10 mouse cellular contexts compared by ENCODE assay signal in genomic region chr14:57535646-57536045, GRCm38 (mm10). TPM values are rescaled to one million over a fixed set of nuclear protein-coding genes. Genes with fewer than 3 reads are reported as not detected.
DNase-seq lines count a peak whose midpoint lies in the region; ATAC-seq lines count a peak whose summit lies in the region.
"Had no signal": no experiment of that assay in that cellular context is flagged by ENCODE, and none has a peak within 500 bp of the region (broad histone marks: within the 10 kb centered on the region; RNA-seq: fewer than 3 reads in every experiment).

No protein-coding gene starts in this region.

- no peak overlapping the region for H3K27ac ChIP-seq in forebrain, embryonic 14.5 days (ENCODE audit: low read depth, low read length)
- H3K27ac ChIP-seq in forebrain, embryonic 10.5 days = no peak overlapping the region
- H3K27ac ChIP-seq: liver, embryonic 15.5 days had no signal

- no peaks in the 10 kb centered on the region for H3K36me3 ChIP-seq in forebrain, embryonic 14.5 days (ENCODE audit: control insufficient read depth, insufficient read depth, low read length)
- H3K36me3 ChIP-seq in forebrain, embryonic 10.5 days (replicated peaks) = no peaks in the 10 kb centered on the region
- no peaks in the 10 kb centered on the region for H3K36me3 ChIP-seq in megakaryocyte, embryonic 14.5 days (replicated peaks; ENCODE audit: low read length)
- H3K36me3 ChIP-seq: liver, embryonic 15.5 days had no signal

- peak; percentile 65 for DNase-seq in forebrain, embryonic 14.5 days (ENCODE audit: low spot score)
- DNase-seq in forebrain, embryonic 10.5 days (ENCODE audit: extremely low spot score, low spot score) = no peak
- DNase-seq in heart, postnatal 4 days = peak; percentile 61
- DNase-seq in skeletal muscle tissue, adult 2 months (ENCODE audit: low read depth, low spot score) = peak; percentile 22
- DNase-seq in spleen, adult 18-20 months = no peak
- no peak for DNase-seq in left cerebral cortex, adult 8-10 months (ENCODE audit: low spot score in 2 of 2)
- DNase-seq: right cerebral cortex, adult 18-20 months had no signal

- H3K9ac ChIP-seq in forebrain, embryonic 14.5 days (ENCODE audit: low read length) = no peak overlapping the region
- H3K9ac ChIP-seq: liver, embryonic 15.5 days had no signal

- H3K27me3 ChIP-seq in forebrain, embryonic 14.5 days (replicated peaks; ENCODE audit: control insufficient read depth, insufficient read depth, low read length) = no peaks in the 10 kb centered on the region
- peaks cover 86% of the 10 kb centered on the region for H3K27me3 ChIP-seq in forebrain, embryonic 10.5 days (ENCODE audit: poor library complexity, severe bottlenecking)
- H3K27me3 ChIP-seq in megakaryocyte, embryonic 14.5 days (replicated peaks) = no peaks in the 10 kb centered on the region

- H3K4me2 ChIP-seq in forebrain, embryonic 14.5 days (ENCODE audit: low read length) = no peak overlapping the region
- H3K4me2 ChIP-seq: liver, embryonic 15.5 days had no signal

- WGBS in forebrain, embryonic 14.5 days = 23% methylated on average over 6 of the region's 6 CpGs
- WGBS in forebrain, embryonic 10.5 days = 86% methylated on average over 6 of the region's 6 CpGs

- H3K4me3 ChIP-seq in forebrain, embryonic 14.5 days (ENCODE audit: low read depth, low read length) = no peak overlapping the region
- H3K4me3 ChIP-seq in forebrain, embryonic 10.5 days = no peak overlapping the region
- H3K4me3 ChIP-seq in megakaryocyte, embryonic 14.5 days (replicated peaks) = peak overlapping the region; percentile 5
- H3K4me3 ChIP-seq: liver, embryonic 15.5 days had no signal

- 0 out of 2 replicates have a peak, but pooled peaks have one; percentile 14 for ATAC-seq in forebrain, embryonic 14.5 days
- ATAC-seq in megakaryocyte, adult 5-6 weeks (ENCODE audit: poor library complexity, severe bottlenecking) = no peak

- H3K4me1 ChIP-seq in forebrain, embryonic 14.5 days (ENCODE audit: control insufficient read depth, insufficient read depth, low read length) = peaks cover 34% of the 10 kb centered on the region
- peaks cover 33% of the 10 kb centered on the region for H3K4me1 ChIP-seq in forebrain, embryonic 10.5 days
- peaks cover 58% of the 10 kb centered on the region for H3K4me1 ChIP-seq in megakaryocyte, embryonic 14.5 days
- H3K4me1 ChIP-seq: liver, embryonic 15.5 days had no signal

- H3K9me3 ChIP-seq in forebrain, embryonic 14.5 days (replicated peaks; ENCODE audit: control insufficient read depth, low read length) = no peaks in the 10 kb centered on the region
- no peaks in the 10 kb centered on the region for H3K9me3 ChIP-seq in forebrain, embryonic 10.5 days
- H3K9me3 ChIP-seq in megakaryocyte, embryonic 14.5 days = no peaks in the 10 kb centered on the region
- H3K9me3 ChIP-seq: liver, embryonic 15.5 days had no signal

RNA-seq across cellular contexts. Expression of gene Il17d, which starts 11.1 kb away (rescaled TPM):
- polyA plus RNA-seq in forebrain, embryonic 14.5 days (2014; fragmentation: Nextera tagmentation; extraction: Ambion mirVana) = 1.9 and 2.4 TPM in 2 replicates
- 0.23 and 0.51 TPM in 2 replicates for polyA plus RNA-seq in forebrain, embryonic 10.5 days (2016; fragmentation: Nextera tagmentation; extraction: Ambion mirVana)
- polyA plus RNA-seq in megakaryocyte, embryonic 14.5 days (2012; ENCODE audit: insufficient read depth, low replicate concordance) = not detected in 2 replicates
- total RNA-seq in megakaryocyte, adult 5-6 weeks (2015) = not detected in 2 replicates
- total RNA-seq in megakaryocyte, adult 5-6 weeks (2017) = not detected in 2 replicates
- 1 to 10 TPM; 5.6 to 7.0 TPM for total RNA-seq in heart, postnatal 4 days (2021)
- total RNA-seq in left cerebral cortex, adult 8-10 months (2022) = 10 to 100 TPM; 12.8 to 14.1 (median 13.8) TPM

RNA-seq across cellular contexts. Expression of gene Eef1akmt1, which starts 35.8 kb away (rescaled TPM):
- 116 and 132 TPM in 2 replicates for polyA plus RNA-seq in forebrain, embryonic 14.5 days (2014; fragmentation: Nextera tagmentation; extraction: Ambion mirVana)
- 95.9 and 99.0 TPM in 2 replicates for polyA plus RNA-seq in forebrain, embryonic 10.5 days (2016; fragmentation: Nextera tagmentation; extraction: Ambion mirVana)
- 2.2 TPM in 1 of 2 replicates, not detected in the other for polyA plus RNA-seq in megakaryocyte, embryonic 14.5 days (2012; ENCODE audit: insufficient read depth, low replicate concordance)
- 47.8 and 51.2 TPM in 2 replicates for total RNA-seq in megakaryocyte, adult 5-6 weeks (2015)
- 19.4 and 25.6 TPM in 2 replicates for total RNA-seq in megakaryocyte, adult 5-6 weeks (2017)
- 10 to 100 TPM; 29.3 to 30.7 TPM for total RNA-seq in heart, postnatal 4 days (2021)
- 10 to 100 TPM; 29.1 to 35.0 (median 29.7) TPM for total RNA-seq in left cerebral cortex, adult 8-10 months (2022)

Comparison
In these comparisons a context has a peak if more than half of its experiments do, and no peak if none do; other contexts are left out.
1. DNase-seq: peak in forebrain, embryonic 14.5 days (single experiment), heart, postnatal 4 days (single experiment) and skeletal muscle tissue, adult 2 months (single experiment); none in forebrain, embryonic 10.5 days (single experiment), spleen, adult 18-20 months (0 of 2) and left cerebral cortex, adult 8-10 months (0 of 2).
2. RNA of gene Il17d, which starts 11.1 kb away (total RNA-seq): 12.8 to 14.1 TPM in left cerebral cortex, adult 8-10 months and 5.6 to 7.0 TPM in heart, postnatal 4 days; not detected in megakaryocyte, adult 5-6 weeks; every median in the first group is over 4 times any median in the second.